Mouse (Mus musculus): ENCODE results near the gene Col15a1.

The Col15a1 gene

DNA sequence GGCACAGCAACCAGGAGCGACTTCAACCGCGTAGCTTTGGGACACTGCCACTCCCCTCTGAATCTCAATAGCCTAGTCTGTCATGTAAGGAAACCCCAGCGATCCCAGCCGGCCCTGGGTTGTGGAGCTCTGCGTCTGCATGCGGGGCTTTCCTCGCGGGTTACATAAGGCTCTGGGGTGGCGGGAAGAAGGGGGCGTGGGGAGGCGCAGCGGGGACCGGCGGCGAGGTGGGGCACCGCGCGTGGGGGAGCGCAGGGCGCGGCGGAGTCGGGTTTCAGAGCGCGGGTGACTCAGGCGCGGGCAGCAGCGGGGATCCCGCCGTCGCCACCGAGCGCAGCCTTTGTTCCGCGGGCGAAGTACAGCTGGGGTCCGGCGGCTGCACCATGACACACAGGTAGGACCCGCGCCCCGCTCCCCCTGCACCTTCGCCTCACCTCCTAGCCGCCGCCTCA, at the start of gene Col15a1:
Gene Col15a1 (plus strand): TSS at position 193 of the 452 bp plus-strand sequence.
- TF ChIP-seq CTCF (conservative IDR thresholded peaks at IDR 0.05; ENCODE audit: low read length) (no peak), POU5F1 (IDR thresholded peaks at IDR 0.05; ENCODE audit: borderline replicate concordance, low read length) (no peak), NANOG (IDR thresholded peaks at IDR 0.05; ENCODE audit: borderline replicate concordance, low read length) (no peak)
- Histone ChIP-seq H3K4me3 (replicated peaks; ENCODE audit: low read length) (peak within 1 kb of the TSS; percentile 77), H3K4me1 (replicated peaks; ENCODE audit: low read depth, low read length) (peaks cover 14% of the 10 kb centered on the region), H3K27me3 (ENCODE audit: insufficient read depth, low read length) (peaks cover 72% of the 10 kb centered on the region), H3K9me3 (ENCODE audit: low read length) (no peaks in the 10 kb centered on the region; the same call in 1 of the 2 replicates), H3K36me3 (ENCODE audit: insufficient read depth, low read length) (no peaks in the 10 kb centered on the region)

DNA sequence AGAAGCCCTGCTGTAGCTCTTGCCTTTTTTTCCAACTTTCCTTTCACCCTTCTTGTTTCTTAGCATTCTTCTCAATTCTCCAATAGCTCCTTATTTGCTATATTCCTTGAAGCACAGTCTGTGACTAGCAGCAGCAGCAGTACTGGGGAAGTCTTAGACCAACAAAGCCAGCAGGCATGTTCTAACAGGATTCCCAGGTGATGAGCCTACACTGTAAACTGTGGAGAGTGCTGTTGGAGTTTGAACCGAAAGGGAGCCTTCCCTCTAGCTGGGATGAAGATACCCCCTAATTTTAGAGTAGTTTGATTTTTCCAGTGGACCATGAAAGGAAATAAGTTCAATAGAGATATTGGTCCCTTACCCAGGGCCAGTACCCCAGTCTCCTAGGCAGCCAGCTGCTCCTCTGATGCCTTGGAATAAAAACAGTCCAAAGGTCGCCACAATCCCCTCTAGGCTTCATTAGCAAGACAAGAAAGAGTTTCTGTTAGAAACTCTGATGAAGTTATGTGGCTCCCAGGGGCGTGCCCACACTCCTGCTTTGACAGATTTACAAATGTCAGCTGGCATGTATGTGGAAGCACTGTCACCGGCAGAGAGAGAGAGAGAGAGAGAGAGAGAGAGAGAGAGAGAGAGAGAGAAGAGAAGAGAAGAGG, 46.7 kb upstream of the Col15a1 start:
- H3K4me1 ChIP-seq (replicated peaks; ENCODE audit: low read depth, low read length) = peaks cover 19% of the 10 kb centered on the region
- no peaks in the 10 kb centered on the region for H3K27me3 ChIP-seq (ENCODE audit: insufficient read depth, low read length)
- H3K36me3 ChIP-seq (ENCODE audit: insufficient read depth, low read length) = no peaks in the 10 kb centered on the region
- TF ChIP-seq POU5F1 (IDR thresholded peaks at IDR 0.05; ENCODE audit: borderline replicate concordance, low read length) = no peak
- TF ChIP-seq NANOG (IDR thresholded peaks at IDR 0.05; ENCODE audit: borderline replicate concordance, low read length) = no peak
- TF ChIP-seq CTCF (conservative IDR thresholded peaks at IDR 0.05; ENCODE audit: low read length) = no peak
- H3K9me3 ChIP-seq (ENCODE audit: low read length) = peaks cover 6% of the 10 kb centered on the region
- H3K4me3 ChIP-seq (replicated peaks; ENCODE audit: low read length) = no peak overlapping the region

DNA sequence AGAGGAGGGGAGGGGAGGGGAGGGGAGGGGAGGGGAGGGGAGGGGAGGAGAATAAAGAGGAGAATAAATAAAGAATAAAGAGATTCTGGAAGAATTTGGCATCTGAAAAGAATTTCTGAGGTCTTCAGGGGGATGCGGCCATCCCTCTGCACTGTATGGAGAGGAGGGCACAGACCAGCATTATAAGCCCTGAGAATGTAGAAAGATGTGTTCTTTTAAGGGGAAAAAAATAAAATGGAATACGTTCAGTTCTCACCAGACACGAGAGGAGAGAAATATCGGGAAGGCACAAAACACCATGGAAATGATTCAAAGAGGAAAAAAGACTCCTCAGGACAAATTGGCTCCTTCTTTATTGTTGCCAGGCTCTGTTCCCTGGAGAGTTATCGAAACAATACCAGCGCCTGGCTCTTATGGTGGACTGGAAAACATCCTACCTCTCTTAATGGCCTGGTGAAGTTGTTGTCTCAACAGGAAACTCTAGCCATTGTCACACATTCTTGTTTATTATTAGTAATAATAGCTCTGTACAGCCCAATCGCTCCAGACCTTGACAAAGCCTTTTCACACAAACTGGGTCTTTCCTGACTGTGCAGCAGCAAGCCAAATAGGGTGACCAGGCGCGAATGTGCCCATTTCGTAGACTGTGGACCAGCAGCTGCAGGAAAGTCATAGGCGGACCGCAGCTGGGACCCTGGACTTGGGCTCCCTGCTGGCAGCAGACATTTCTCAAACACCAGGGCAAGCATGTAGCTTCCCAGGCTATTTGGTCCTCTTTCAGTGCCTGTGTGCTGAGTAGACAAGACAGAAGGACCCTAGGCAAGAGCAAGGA, 46.0 kb upstream of the Col15a1 start:
- TF ChIP-seq POU5F1 (IDR thresholded peaks at IDR 0.05; ENCODE audit: borderline replicate concordance, low read length) = no peak
- no peak for TF ChIP-seq CTCF (conservative IDR thresholded peaks at IDR 0.05; ENCODE audit: low read length)
- TF ChIP-seq NANOG (IDR thresholded peaks at IDR 0.05; ENCODE audit: borderline replicate concordance, low read length) = no peak
- Histone ChIP-seq H3K36me3 (ENCODE audit: insufficient read depth, low read length) (no peaks in the 10 kb centered on the region), H3K9me3 (ENCODE audit: low read length) (peaks cover 6% of the 10 kb centered on the region), H3K4me1 (replicated peaks; ENCODE audit: low read depth, low read length) (peaks cover 19% of the 10 kb centered on the region), H3K4me3 (replicated peaks; ENCODE audit: low read length) (no peak overlapping the region), H3K27me3 (ENCODE audit: insufficient read depth, low read length) (no peaks in the 10 kb centered on the region)

DNA sequence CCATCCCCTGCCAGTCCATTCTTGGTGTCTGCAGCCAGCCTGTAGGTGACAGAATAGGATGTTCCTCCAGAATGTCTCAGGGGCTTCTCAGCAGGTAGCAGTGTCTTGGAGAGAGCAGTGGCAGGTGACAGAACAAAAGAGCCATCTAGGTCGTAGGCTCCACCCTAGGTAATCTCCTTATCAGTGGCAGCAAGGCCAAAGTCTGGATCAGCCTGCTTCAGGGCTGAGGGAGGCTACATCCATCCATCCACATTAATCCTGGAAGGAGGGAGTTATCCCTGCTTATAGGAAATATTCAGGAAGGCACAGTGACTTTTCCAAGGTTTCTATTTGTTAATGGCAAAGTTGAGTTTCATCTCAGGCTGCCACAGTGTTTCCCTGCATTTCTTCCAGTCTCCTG, 35.6 kb upstream of the Col15a1 start:
- H3K4me3 ChIP-seq (replicated peaks; ENCODE audit: low read length) = no peak overlapping the region
- no peaks in the 10 kb centered on the region for H3K9me3 ChIP-seq (ENCODE audit: low read length)
- H3K27me3 ChIP-seq (ENCODE audit: insufficient read depth, low read length) = peaks cover 4% of the 10 kb centered on the region; the same call in 1 of the 2 replicates
- H3K36me3 ChIP-seq (ENCODE audit: insufficient read depth, low read length) = no peaks in the 10 kb centered on the region
- TF ChIP-seq POU5F1 (IDR thresholded peaks at IDR 0.05; ENCODE audit: borderline replicate concordance, low read length) = no peak
- no peak for TF ChIP-seq NANOG (IDR thresholded peaks at IDR 0.05; ENCODE audit: borderline replicate concordance, low read length)
- TF ChIP-seq CTCF (conservative IDR thresholded peaks at IDR 0.05; ENCODE audit: low read length) = no peak
- H3K4me1 ChIP-seq (replicated peaks; ENCODE audit: low read depth, low read length) = no peaks in the 10 kb centered on the region

DNA sequence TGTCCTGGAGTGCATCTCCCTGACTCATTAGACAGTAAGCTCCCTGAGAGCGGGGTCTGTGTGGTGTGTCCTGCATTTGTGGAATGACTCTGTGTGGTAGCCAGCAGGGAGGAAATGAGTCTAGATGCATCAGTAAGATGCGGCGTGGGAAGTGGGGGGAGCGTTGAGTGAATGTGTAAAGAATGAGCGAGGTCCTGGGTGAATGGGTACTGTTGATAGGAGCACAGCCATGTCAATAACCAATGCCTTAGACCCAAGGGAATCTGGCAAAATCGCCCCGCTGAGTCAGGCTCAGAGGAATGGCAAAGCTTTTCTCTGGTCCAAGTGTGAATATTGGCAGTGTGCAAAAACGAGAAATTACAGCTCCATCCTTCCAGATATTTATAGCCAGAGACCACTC, 30.9 kb upstream of the Col15a1 start:
- no peaks in the 10 kb centered on the region for H3K9me3 ChIP-seq (ENCODE audit: low read length)
- TF ChIP-seq POU5F1 (IDR thresholded peaks at IDR 0.05; ENCODE audit: borderline replicate concordance, low read length) (no peak), CTCF (conservative IDR thresholded peaks at IDR 0.05; ENCODE audit: low read length) (no peak), NANOG (IDR thresholded peaks at IDR 0.05; ENCODE audit: borderline replicate concordance, low read length) (no peak)
- no peak overlapping the region for H3K4me3 ChIP-seq (replicated peaks; ENCODE audit: low read length)
- H3K4me1 ChIP-seq (replicated peaks; ENCODE audit: low read depth, low read length) = no peaks in the 10 kb centered on the region
- H3K27me3 ChIP-seq (ENCODE audit: insufficient read depth, low read length) = 0 out of 2 replicates have a peak, but pooled peaks cover 3% of the 10 kb centered on the region
- no peaks in the 10 kb centered on the region for H3K36me3 ChIP-seq (ENCODE audit: insufficient read depth, low read length)

DNA sequence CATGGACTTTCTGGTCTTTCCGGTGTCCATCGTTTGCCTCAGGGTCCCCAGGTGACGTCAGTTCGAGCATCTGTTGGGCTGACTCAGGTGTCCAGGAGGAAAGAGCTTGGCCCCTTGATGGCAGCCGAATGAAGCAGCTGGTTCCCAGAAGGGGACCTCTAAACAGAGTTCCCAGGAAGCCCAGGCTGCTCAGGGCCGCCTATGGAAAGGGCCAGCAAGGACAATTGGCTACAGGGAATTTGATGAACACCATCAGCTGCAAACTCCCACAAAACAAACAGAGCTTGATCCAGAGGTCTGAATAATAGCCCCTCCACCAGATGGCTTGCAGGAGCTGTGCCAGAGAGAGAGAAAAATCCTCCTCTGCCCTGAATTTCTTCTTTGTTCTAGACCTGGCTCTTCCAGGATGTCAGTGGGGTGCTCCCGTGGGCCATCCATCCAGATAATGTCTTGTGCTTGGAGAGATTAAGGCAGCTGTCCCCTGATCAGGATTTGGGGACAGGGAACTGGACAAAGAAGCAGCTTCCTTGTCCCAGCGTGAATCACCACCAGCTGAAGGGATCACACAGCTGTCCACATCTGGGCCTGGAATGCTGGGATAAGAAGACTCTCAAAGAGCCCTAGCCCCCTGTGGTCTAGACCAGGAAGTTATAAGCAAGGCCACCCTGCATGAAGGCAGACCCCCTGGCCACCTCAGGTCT, 29.6 kb upstream of the Col15a1 start:
- no peak for TF ChIP-seq NANOG (IDR thresholded peaks at IDR 0.05; ENCODE audit: borderline replicate concordance, low read length)
- TF ChIP-seq POU5F1 (IDR thresholded peaks at IDR 0.05; ENCODE audit: borderline replicate concordance, low read length) = no peak
- TF ChIP-seq CTCF (conservative IDR thresholded peaks at IDR 0.05; ENCODE audit: low read length) = no peak
- no peak overlapping the region for H3K4me3 ChIP-seq (replicated peaks; ENCODE audit: low read length)
- no peaks in the 10 kb centered on the region for H3K9me3 ChIP-seq (ENCODE audit: low read length)

DNA sequence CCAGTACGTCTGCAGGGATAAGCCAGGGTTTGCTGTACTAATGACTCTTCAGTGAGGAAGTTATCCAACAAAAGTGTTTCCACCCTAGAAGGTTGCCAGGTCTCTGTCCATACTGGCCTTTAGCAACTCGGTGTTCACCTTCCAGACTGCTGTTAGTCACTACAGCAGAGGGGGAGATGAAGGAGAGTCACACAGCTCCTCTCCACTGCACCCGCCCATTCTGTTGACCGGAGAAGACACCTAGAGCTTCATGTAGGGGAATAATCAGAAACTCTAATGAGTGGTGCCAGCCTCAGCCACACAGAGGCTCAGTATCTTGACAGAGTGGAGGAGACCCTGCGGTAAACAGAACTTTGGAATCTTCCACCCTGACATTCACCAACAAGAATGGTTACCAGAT, 28.4 kb upstream of the Col15a1 start:
- Histone ChIP-seq H3K4me3 (replicated peaks; ENCODE audit: low read length) (no peak overlapping the region), H3K9me3 (ENCODE audit: low read length) (peaks cover 3% of the 10 kb centered on the region; the same call in 1 of the 2 replicates), H3K36me3 (ENCODE audit: insufficient read depth, low read length) (no peaks in the 10 kb centered on the region), H3K4me1 (replicated peaks; ENCODE audit: low read depth, low read length) (no peaks in the 10 kb centered on the region), H3K27me3 (ENCODE audit: insufficient read depth, low read length) (0 out of 2 replicates have a peak, but pooled peaks cover 3% of the 10 kb centered on the region)
- no peak for TF ChIP-seq CTCF (conservative IDR thresholded peaks at IDR 0.05; ENCODE audit: low read length)
- TF ChIP-seq NANOG (IDR thresholded peaks at IDR 0.05; ENCODE audit: borderline replicate concordance, low read length) = no peak
- TF ChIP-seq POU5F1 (IDR thresholded peaks at IDR 0.05; ENCODE audit: borderline replicate concordance, low read length) = no peak

More for the DNA sequence above, 29.6 kb upstream of the Col15a1 start:
- no peaks in the 10 kb centered on the region for H3K36me3 ChIP-seq (ENCODE audit: insufficient read depth, low read length)
- H3K27me3 ChIP-seq (ENCODE audit: insufficient read depth, low read length) = 0 out of 2 replicates have a peak, but pooled peaks cover 3% of the 10 kb centered on the region
- no peaks in the 10 kb centered on the region for H3K4me1 ChIP-seq (replicated peaks; ENCODE audit: low read depth, low read length)

All from E14TG2a.4 (cell line).